Mouse (Mus musculus): ENCODE results near the gene Ppid. TPM values are rescaled to one million over a fixed set of nuclear protein-coding genes. Genes with fewer than 3 reads are reported as not detected.
"Not testable (repeated sequence)": the region's sequence is repeated elsewhere in the genome, so short reads cannot be mapped to it uniquely, and the experiment has no call there.

Gene Ppid
- polyA plus RNA-seq, 1 experiment from 2014 or later = 187 TPM

GRCm38 (mm10) chr3:79561784-79562715 lies 29.1 kb upstream of the Ppid start:
- Histone ChIP-seq H3K9ac (no peak overlapping the region), H3K9me3 (no peaks in the 10 kb centered on the region), H3K27me3 (no peaks in the 10 kb centered on the region), H3K4me2 (no peak overlapping the region), H3K4me3 (no peak overlapping the region), H3K4me1 (peaks cover 8% of the 10 kb centered on the region), H3K27ac (no peak overlapping the region), H3K36me3 (no peaks in the 10 kb centered on the region)
- no peak for ATAC-seq (ENCODE audit: insufficient number of reproducible peaks, insufficient read depth, low FRiP score, low TSS enrichment, low read depth)
- 85% methylated on average over 10 of the region's 10 CpGs for WGBS

DNA sequence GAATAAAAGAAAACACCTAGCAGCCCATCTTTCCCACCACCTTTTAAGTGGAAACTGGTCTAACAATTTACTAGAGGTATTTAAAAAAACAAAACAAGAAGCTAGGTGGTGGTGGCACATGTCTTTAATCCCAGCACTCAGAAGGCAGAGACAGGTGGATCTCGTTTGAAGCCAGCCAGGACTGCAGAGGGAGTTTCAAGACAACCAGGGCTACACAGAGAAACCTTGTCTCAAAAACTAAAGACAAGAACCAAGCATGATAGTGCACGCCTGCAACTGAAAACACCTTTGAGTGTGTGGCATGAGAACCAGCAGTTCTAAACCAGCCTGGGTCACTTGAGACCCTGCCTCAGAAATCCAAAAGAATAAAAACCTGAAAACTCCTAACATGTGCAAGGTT lies 27.6 kb upstream of the Ppid start:
- H3K27ac ChIP-seq = no peak overlapping the region
- ATAC-seq (ENCODE audit: insufficient number of reproducible peaks, insufficient read depth, low FRiP score, low TSS enrichment, low read depth) = no peak
- 61% methylated on average over 2 of the region's 2 CpGs for WGBS
- no peak overlapping the region for H3K4me2 ChIP-seq
- H3K9me3 ChIP-seq = no peaks in the 10 kb centered on the region
- H3K4me1 ChIP-seq = peaks cover 9% of the 10 kb centered on the region
- H3K27me3 ChIP-seq = no peaks in the 10 kb centered on the region
- no peak overlapping the region for H3K9ac ChIP-seq
- no peaks in the 10 kb centered on the region for H3K36me3 ChIP-seq
- no peak overlapping the region for H3K4me3 ChIP-seq

DNA sequence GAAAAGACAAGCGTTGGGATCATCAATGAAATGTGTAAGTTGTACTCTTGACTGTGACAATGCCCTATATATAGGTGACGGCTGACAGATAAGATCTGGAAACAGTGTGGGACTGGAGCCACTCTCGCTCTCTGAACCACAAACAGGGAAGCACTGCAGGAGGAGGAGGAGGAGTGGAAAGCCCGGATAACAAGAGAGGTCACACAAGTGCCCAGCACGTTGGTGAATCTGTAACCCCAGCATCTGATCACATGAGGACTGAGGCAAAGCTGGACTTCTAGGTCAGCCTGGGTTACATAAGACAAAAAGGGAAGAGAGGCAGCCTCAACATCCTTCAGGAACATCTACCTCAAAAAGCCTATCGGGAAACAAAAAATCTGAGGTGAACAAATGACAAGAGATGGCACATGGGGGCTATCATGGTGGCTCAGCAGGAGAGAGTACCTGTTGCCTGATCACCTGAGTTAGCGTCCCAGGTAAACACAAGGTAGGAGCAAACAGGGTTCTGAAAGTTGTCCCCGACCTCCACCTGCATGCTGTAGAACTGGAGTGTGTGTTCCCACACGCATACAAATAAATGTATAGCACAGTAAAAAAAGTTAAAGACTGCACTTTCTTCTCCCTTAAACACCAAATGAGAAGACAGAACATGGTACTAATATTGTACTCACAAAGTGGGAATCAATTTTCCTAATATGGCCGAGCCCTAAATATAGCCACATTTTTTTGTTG lies 26.1 kb upstream of the Ppid start:
- no peaks in the 10 kb centered on the region for H3K27me3 ChIP-seq
- WGBS = 83% methylated on average over 10 of the region's 10 CpGs
- ATAC-seq (ENCODE audit: insufficient number of reproducible peaks, insufficient read depth, low FRiP score, low TSS enrichment, low read depth) = no peak

GRCm38 (mm10) chr3:79566716-79567691 lies 24.1 kb upstream of the Ppid start:
- Histone ChIP-seq H3K4me1 (peaks cover 9% of the 10 kb centered on the region), H3K4me2 (peak overlapping the region; percentile 91), H3K36me3 (no peaks in the 10 kb centered on the region), H3K4me3 (peak overlapping the region; percentile 87), H3K9ac (peak overlapping the region; percentile 85), H3K27me3 (no peaks in the 10 kb centered on the region), H3K9me3 (no peaks in the 10 kb centered on the region), H3K27ac (peak overlapping the region; percentile 71)
- WGBS = 1% methylated on average over 50 of the region's 60 CpGs
- ATAC-seq (ENCODE audit: insufficient number of reproducible peaks, insufficient read depth, low FRiP score, low TSS enrichment, low read depth) = no peak; the same call in 1 of the 2 replicates

More for the DNA sequence above, 26.1 kb upstream of the Ppid start:
- Histone ChIP-seq H3K4me1 (peaks cover 9% of the 10 kb centered on the region), H3K27ac (no peak overlapping the region), H3K9me3 (no peaks in the 10 kb centered on the region), H3K9ac (no peak overlapping the region), H3K36me3 (no peaks in the 10 kb centered on the region), H3K4me3 (no peak overlapping the region), H3K4me2 (no peak overlapping the region)

DNA sequence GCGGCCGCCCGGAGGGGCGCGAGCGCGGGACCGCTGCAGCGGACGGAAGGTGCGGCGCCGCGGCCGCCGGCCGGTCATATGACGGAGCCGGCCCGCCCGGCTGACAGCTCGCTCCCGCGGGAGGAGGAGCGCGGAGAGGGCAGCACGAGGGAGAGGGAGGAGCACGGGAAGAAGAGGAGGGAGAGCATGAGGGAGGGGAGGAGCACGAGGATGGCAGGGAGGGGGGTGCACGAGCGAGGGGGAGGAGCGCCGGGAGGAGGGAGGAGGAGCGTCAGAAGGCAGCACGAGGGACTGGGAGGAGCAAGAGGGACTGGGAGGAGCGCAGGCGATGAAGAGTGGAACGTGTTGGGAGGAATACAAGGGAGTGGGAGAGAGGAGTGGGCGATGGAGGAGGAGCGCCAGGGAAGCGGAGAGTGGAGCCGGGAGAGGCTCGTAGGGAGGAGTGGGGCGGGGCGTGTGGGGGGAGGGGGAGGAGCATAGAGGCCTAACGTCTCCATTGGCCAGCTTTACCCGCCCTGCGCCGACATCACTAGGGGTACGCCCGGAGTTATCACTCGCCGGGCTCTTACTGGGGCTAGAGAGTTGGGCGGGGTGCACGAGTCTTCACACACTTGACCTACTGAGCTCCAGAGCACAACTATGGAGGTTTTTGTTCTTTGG lies 23.3 kb upstream of the Ppid start, which contains the start of gene Fnip2:
Fnip2 (minus strand) TSS at position 94 of the 660 bp plus-strand sequence.
- under 1% methylated on average over 55 of the region's 55 CpGs for WGBS
- peak within 1 kb of the TSS; percentile 87 for H3K4me3 ChIP-seq
- peak within 1 kb of the TSS; percentile 71 for H3K27ac ChIP-seq
- H3K4me2 ChIP-seq = peak within 1 kb of the TSS; percentile 91
- H3K36me3 ChIP-seq = no peaks in the 10 kb centered on the region
- no peaks in the 10 kb centered on the region for H3K9me3 ChIP-seq
- H3K27me3 ChIP-seq = no peaks in the 10 kb centered on the region
- H3K4me1 ChIP-seq = peaks cover 9% of the 10 kb centered on the region
- ATAC-seq (ENCODE audit: insufficient number of reproducible peaks, insufficient read depth, low FRiP score, low TSS enrichment, low read depth) = peak; percentile 98
- peak within 1 kb of the TSS; percentile 85 for H3K9ac ChIP-seq

GRCm38 (mm10) chr3:79568629-79569350 lies 22.4 kb upstream of the Ppid start:
- 88% methylated on average over 16 of the region's 16 CpGs for WGBS

DNA sequence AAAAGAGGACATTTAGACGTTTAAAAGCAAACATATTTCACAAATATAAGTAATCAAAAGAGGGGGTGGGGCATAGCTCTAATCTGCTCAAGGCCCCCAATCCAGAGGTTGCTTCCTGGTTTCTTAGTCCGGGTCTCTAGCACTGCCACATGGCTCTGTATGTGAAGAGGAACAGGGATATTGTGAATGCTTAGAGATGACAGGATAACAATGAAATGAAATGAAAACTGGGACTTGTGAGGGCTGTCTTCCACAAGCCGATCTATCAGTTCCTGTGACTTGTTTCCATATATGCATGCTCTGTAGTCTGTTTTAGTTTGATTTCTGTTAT lies 21.8 kb upstream of the Ppid start:
- ATAC-seq (ENCODE audit: insufficient number of reproducible peaks, insufficient read depth, low FRiP score, low TSS enrichment, low read depth) = no peak
- 82% methylated on average over 3 of the region's 3 CpGs for WGBS
- no peak overlapping the region for H3K4me2 ChIP-seq

More at GRCm38 (mm10) chr3:79568629-79569350, 22.4 kb upstream of the Ppid start:
- Histone ChIP-seq H3K4me1 (peaks cover 9% of the 10 kb centered on the region), H3K27me3 (no peaks in the 10 kb centered on the region), H3K36me3 (no peaks in the 10 kb centered on the region), H3K9ac (no peak overlapping the region), H3K4me3 (peak overlapping the region; percentile 87), H3K4me2 (peak overlapping the region; percentile 91), H3K9me3 (no peaks in the 10 kb centered on the region), H3K27ac (no peak overlapping the region)
- ATAC-seq (ENCODE audit: insufficient number of reproducible peaks, insufficient read depth, low FRiP score, low TSS enrichment, low read depth) = no peak

DNA sequence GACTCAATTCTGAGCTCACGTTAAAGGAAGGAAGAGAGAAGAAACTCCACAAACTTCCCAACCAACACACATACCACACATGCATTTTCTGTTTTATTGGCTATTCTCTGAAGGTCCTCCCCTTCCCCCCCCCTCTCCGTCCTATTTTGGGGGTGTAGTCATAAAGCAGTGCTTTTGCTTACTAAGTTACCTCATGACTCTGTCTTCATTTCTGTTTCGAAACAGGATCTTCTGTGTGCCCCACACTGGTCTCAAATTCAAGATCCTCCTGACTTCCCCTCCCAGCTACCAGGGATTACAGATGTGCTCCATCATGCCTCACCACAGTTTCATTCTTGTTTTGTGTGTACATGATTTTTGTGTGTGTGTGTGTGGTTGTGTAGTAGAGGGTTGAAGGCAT lies 18.7 kb upstream of the Ppid start:
- 72% methylated on average over 3 of the region's 3 CpGs for WGBS
- Histone ChIP-seq H3K9ac (no peak overlapping the region), H3K27ac (no peak overlapping the region), H3K4me2 (no peak overlapping the region), H3K36me3 (no peaks in the 10 kb centered on the region), H3K9me3 (no peaks in the 10 kb centered on the region), H3K27me3 (no peaks in the 10 kb centered on the region), H3K4me3 (no peak overlapping the region), H3K4me1 (peaks cover 12% of the 10 kb centered on the region)
- ATAC-seq (ENCODE audit: insufficient number of reproducible peaks, insufficient read depth, low FRiP score, low TSS enrichment, low read depth) = no peak

More for the DNA sequence above, 21.8 kb upstream of the Ppid start:
- no peak overlapping the region for H3K4me3 ChIP-seq
- H3K9ac ChIP-seq = no peak overlapping the region
- H3K9me3 ChIP-seq = no peaks in the 10 kb centered on the region
- H3K27me3 ChIP-seq = no peaks in the 10 kb centered on the region
- no peak overlapping the region for H3K27ac ChIP-seq
- H3K36me3 ChIP-seq = no peaks in the 10 kb centered on the region
- peaks cover 9% of the 10 kb centered on the region for H3K4me1 ChIP-seq

GRCm38 (mm10) chr3:79573376-79573775 lies 17.8 kb upstream of the Ppid start:
- H3K4me3 ChIP-seq; H3K36me3 ChIP-seq; H3K9ac ChIP-seq; ATAC-seq (ENCODE audit: insufficient number of reproducible peaks, insufficient read depth, low FRiP score, low TSS enrichment, low read depth); H3K27me3 ChIP-seq; H3K4me2 ChIP-seq; H3K9me3 ChIP-seq; H3K27ac ChIP-seq: not testable (repeated sequence)
- peaks cover 12% of the 10 kb centered on the region for H3K4me1 ChIP-seq
- 91% methylated on average over 5 of the region's 5 CpGs for WGBS

- ATAC-seq (ENCODE audit: insufficient number of reproducible peaks, insufficient read depth, low FRiP score, low TSS enrichment, low read depth) = no peak
- Histone ChIP-seq H3K4me2 (no peak overlapping the region), H3K27ac (no peak overlapping the region), H3K4me3 (no peak overlapping the region), H3K27me3 (no peaks in the 10 kb centered on the region), H3K9ac (no peak overlapping the region), H3K4me1 (peaks cover 12% of the 10 kb centered on the region), H3K9me3 (no peaks in the 10 kb centered on the region), H3K36me3 (no peaks in the 10 kb centered on the region)
- WGBS = 82% methylated on average over 3 of the region's 3 CpGs
These were observed 16.8 kb upstream of the Ppid start for GRCm38 (mm10) chr3:79574336-79574735.

All from embryonic facial prominence, embryonic 13.5 days (tissue).